Mouse (Mus musculus): Measurements from ENCODE around the gene Rinl. TPM values are rescaled to one million over a fixed set of nuclear protein-coding genes. Genes with fewer than 3 reads are reported as not detected.

Rinl gene
- total RNA-seq (2017), result 57.3 to 157 TPM (median 67.9 TPM) in 3 replicates

DNA sequence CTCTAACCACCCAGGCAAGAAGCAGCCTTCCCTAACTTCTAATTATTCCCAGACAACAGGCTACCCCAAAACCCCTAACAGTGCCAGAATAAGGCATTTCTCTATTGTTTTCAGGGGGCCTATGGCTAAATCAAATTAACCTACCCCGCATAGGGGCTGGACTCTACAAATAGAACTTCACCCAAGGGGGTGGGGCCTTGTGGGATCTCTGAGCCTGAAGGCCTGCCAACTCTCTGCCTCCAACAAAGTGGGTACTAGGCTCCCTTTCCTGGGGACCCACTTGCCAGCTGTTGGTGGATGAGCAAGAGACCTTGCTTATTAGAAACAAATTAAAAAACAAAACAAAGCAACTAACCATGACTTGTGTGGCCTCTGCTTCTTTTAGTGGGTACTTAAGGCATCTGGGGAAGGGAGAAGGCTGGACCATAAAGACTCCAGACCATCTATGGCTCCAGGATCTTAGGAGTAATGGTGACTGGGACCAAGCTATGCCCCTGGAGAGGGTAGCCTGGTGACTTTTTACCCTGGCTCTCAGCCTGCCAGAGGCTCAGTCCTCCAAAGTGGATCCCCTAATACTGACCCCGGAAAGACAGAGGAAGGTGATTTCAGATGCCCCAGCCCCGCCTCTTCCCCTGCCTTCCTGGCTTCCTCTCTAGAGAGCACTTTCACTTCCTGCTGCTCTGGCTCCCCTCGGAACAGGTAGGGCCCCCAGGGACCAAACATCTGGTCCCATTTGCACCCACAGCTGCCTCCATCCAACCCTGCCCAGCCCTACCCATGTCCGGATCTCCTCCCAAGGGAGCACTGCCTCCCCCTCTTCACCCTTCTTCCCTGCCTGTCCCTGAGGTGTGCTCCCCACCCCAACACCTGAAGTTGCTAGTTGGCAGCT is at the start of gene Rinl:
Rinl (plus strand) TSS at position 663 of the 889 bp plus-strand sequence.
- peak; percentile 40 for ATAC-seq (replicated peaks; ENCODE audit: insufficient number of reproducible peaks, low FRiP score, low TSS enrichment, poor library complexity, severe bottlenecking)

DNA sequence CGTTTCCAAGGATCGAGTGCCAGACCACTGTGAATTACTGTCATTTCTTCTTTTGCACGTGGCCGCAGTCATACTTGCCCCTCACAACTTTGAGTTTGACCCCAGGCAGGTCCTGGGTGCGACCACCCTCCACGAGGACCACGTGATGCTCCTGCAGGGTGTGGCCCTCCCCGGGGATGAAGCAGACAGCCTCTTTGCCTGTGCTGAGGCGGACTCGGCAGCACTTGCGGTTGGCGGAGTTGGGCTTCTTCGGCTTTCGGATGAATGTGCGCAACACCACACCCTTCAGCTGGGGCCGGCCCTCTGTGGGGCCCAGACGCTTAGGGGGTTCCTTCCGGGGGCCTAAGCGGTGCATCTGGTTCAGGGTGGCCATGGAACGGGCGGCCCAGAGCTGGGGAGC is 48.9 kb upstream of the Rinl start:
- ATAC-seq (replicated peaks; ENCODE audit: insufficient number of reproducible peaks, low FRiP score, low TSS enrichment, poor library complexity, severe bottlenecking), result no peak

DNA sequence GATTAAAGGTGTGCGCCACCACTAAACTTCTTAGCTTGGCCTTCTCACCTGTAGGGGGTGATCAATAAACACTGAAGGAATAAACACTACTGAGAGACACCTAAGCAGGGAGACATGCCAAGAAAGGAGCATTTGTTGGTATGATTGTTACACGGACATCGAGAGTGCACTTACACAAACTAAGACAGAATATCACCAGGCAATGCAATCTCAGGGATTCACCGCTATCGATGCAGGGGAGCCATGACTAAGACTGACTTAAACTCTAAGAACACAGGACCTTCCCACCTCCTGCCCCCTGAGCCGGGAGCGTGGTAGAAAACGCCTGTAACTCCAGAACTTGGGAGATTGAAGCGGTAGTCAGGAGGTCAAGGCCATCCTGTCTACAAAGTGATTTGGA is 47.8 kb upstream of the Rinl start:
- ATAC-seq (replicated peaks; ENCODE audit: insufficient number of reproducible peaks, low FRiP score, low TSS enrichment, poor library complexity, severe bottlenecking), result no peak

DNA sequence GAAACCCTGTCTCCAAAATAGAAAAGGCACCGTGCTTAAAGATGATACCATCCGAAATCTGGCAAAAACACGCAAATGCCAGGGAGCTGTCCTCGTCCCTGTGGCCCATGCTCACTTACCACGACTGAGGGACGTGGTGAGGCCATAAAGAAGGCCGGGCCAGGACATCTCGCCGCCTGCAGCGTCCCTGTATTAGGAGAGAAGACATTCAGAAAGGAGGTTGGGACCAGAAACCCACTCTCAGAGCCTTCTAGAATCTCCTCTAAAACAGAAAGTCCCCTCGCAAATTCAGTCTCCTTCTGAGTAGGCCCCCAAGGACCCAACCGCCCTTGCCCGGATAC is 47.4 kb upstream of the Rinl start:
- no peak for ATAC-seq (replicated peaks; ENCODE audit: insufficient number of reproducible peaks, low FRiP score, low TSS enrichment, poor library complexity, severe bottlenecking)

- peak; percentile 92 for ATAC-seq (replicated peaks; ENCODE audit: insufficient number of reproducible peaks, low FRiP score, low TSS enrichment, poor library complexity, severe bottlenecking)
Measured at GRCm38 (mm10) chr7:28741709-28742438, 46.9 kb upstream of the Rinl start, which contains the start of the genes Mrps12 and Sars2. Mrps12 (minus strand) TSS chr7:28741820. Sars2 (plus strand) TSS chr7:28741992.

DNA sequence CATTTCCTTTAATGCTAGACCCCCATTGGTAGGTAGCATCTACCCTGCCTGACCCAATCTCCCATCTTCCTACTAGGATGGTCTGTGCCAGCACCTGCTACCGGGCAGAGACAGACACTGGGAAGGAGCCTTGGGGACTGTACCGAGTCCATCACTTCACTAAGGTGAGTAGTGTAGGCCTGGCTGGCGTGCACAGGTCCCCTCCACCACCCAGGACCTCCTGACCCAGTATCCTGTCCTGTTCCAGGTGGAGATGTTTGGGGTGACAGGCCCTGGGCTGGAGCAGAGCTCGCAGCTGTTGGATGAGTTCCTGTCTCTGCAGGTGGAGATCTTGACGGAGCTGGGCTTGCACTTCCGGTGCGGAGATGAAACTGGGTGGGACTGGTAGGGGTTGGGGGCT is 38.8 kb upstream of the Rinl start:
- no peak for ATAC-seq (replicated peaks; ENCODE audit: insufficient number of reproducible peaks, low FRiP score, low TSS enrichment, poor library complexity, severe bottlenecking)

DNA sequence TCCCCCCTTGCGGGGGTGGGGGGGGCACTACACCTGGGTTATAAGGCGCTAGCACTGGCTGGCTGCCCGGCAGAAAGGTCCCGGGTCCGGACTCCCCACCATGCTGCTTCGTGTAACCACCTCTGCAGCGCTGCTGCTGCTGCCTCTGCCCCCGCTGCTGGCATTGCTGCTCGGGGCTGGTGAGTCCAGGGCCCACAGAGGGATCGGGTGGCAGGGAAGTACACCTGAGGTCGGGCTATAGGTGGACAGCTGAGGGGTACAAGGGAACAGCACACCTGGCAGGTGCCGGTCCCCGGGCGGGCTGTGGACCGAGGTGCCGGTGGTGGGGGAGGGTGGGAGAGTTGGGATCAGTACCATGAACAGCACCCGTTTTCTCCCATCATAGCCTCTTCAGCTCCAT is 32.7 kb upstream of the Rinl start, which contains the start of gene Ccer2:
Ccer2 (plus strand) TSS at position 96 of the 400 bp plus-strand sequence.
- ATAC-seq (replicated peaks; ENCODE audit: insufficient number of reproducible peaks, low FRiP score, low TSS enrichment, poor library complexity, severe bottlenecking), result no peak

DNA sequence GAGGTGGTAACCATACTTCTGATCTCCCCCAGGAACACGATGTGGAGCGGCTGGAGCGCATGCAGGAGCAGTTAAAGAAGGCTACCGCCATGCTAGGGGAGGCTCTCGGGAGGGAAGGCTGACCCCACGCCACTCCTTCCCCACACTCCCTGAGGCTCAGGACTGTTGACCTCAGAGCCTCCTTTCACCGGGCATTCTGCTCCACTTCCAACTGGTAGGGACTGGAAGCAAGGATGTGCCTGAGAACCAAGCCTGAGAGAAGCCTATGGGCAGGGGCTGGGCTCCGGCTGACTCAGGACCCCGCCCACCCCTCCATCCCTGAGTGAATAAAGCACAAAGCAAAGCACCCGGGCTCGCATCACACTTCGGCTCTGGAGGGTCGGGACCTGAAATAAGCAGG is 30.1 kb upstream of the Rinl start:
- no peak for ATAC-seq (replicated peaks; ENCODE audit: insufficient number of reproducible peaks, low FRiP score, low TSS enrichment, poor library complexity, severe bottlenecking)

DNA sequence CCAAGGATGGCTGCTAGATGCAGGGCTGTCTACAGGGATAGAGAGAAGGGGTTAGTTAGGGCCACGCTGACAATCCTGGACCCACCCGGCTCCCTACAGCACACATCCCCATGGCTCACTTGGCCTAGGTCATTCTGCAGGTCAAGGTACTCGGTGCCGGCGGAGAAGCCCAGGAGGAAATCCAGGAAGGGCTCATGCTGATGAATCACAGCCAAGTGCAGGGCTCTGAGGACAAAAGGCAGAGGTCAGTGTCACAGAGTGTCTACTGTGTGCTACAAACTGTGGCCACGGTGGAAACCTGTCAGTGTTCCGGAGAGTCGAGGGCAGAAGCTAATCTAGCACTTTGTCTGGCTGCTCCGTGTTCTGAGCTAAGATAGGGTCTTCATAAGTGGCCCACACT is 26.9 kb upstream of the Rinl start:
- no peak for ATAC-seq (replicated peaks; ENCODE audit: insufficient number of reproducible peaks, low FRiP score, low TSS enrichment, poor library complexity, severe bottlenecking)

DNA sequence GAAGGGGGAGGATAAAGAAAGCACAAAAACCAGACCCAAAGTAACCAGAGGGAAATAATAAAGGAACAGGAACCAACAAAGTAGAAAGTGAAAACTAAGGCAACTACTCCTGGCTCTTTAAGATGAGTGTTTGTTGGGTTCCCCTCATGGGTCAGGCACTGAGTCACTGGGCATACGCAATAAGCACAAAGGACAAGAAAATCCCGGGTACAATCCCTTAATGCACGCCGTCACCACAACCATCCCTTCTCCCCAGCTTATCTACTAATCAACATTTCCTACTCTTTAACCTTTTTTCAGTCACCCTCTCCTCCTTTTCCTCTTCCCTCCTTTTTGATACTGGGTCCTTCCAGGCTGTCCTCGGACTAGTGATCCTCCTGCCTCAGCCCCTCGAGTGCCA is 23.6 kb upstream of the Rinl start:
- peak; percentile 27; the same call in 1 of the 2 replicates for ATAC-seq (replicated peaks; ENCODE audit: insufficient number of reproducible peaks, low FRiP score, low TSS enrichment, poor library complexity, severe bottlenecking)

GRCm38 (mm10) chr7:28766173-28766879 is 22.4 kb upstream of the Rinl start, which contains the start of gene Sirt2:
Sirt2 (plus strand) TSS chr7:28766735.
- ATAC-seq (replicated peaks; ENCODE audit: insufficient number of reproducible peaks, low FRiP score, low TSS enrichment, poor library complexity, severe bottlenecking), result peak; percentile 87

GRCm38 (mm10) chr7:28766910-28767309 is 21.9 kb upstream of the Rinl start:
- ATAC-seq (replicated peaks; ENCODE audit: insufficient number of reproducible peaks, low FRiP score, low TSS enrichment, poor library complexity, severe bottlenecking), result no peak

- ATAC-seq (replicated peaks; ENCODE audit: insufficient number of reproducible peaks, low FRiP score, low TSS enrichment, poor library complexity, severe bottlenecking), result no peak
Measured at GRCm38 (mm10) chr7:28767462-28767965, 21.3 kb upstream of the Rinl start, which contains the start of gene Nfkbib. Nfkbib (minus strand) TSS chr7:28767512.

GRCm38 (mm10) chr7:28769414-28769958 is 19.3 kb upstream of the Rinl start:
- ATAC-seq (replicated peaks; ENCODE audit: insufficient number of reproducible peaks, low FRiP score, low TSS enrichment, poor library complexity, severe bottlenecking), result no peak

DNA sequence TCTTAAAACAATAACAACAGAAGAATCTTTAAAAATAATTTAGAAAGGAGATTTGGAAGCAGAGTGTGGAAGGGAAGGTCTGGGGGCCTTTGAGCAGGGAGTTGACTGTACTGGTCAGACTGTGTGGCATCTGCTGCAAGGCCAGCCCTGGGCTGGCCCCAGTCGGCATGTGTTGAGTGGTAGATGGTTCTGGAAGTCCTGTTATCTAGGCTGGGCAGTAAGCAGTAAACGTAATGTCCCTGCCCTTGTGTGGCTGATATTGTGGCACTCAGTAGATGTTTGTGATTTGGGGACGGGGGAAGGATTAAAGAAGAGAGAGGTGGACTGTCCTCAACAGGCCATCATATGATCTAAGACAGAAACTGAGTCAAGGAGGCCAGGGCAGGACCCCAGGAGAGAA is 18.5 kb upstream of the Rinl start:
- ATAC-seq (replicated peaks; ENCODE audit: insufficient number of reproducible peaks, low FRiP score, low TSS enrichment, poor library complexity, severe bottlenecking), result no peak

DNA sequence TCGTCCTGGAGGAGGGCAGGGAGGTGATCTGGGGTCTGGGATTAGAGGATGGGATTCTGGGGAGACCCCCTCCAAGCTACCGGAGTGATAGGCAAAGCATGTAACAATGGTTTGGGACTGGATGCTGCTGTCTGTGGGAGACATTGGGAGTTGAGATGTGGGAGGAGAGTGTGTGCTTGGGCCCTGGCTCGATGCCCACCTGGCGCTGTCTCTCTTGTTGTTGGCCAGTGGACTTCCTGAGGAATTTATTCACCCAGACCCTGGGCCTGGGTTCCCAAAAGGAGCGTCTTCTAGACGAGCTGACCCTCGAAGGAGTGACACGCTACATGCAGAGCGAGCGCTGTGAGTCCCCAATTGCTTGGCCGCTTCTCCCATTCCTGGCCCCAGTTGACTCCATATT is 16.9 kb upstream of the Rinl start:
- no peak for ATAC-seq (replicated peaks; ENCODE audit: insufficient number of reproducible peaks, low FRiP score, low TSS enrichment, poor library complexity, severe bottlenecking)

DNA sequence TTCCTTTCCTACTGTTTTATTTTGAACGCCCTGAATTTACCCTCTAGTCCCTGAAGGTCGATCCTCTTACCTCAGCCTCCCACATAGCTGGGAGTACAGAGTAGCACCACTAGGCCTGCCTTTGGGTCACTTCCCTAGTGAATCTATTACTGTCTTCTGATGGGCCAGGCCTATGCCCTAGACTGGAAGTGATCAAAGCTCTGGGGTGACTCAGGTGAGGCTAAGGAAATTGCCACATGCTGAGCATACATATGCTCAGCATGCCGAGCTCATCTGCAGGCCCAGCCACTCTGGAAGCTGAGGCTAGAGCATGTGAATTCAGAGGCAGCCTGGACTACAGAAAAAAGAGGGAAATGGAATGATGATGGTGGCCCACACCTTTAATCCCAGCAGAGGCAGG is 15.6 kb upstream of the Rinl start:
- no peak for ATAC-seq (replicated peaks; ENCODE audit: insufficient number of reproducible peaks, low FRiP score, low TSS enrichment, poor library complexity, severe bottlenecking)

DNA sequence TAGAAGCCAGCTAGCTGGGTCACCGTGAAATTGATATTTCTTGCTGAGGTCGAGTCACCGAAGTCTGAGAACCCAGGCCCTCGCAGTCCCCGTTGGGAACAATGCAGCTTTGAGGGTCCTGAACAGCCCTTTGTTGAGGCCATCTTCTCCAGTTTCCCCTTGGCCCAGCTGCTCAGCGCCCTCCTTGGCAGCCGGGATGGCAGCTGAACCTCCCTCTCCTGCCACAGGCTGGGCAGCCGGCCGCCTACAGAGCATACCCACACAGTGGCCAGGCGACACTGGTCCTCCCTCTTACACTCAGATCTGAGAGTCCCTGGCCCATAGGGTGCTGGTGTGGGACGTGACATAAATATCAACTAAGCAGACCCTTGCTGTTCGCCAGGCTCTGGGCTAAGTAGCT is 14.6 kb upstream of the Rinl start:
- ATAC-seq (replicated peaks; ENCODE audit: insufficient number of reproducible peaks, low FRiP score, low TSS enrichment, poor library complexity, severe bottlenecking), result no peak

- ATAC-seq (replicated peaks; ENCODE audit: insufficient number of reproducible peaks, low FRiP score, low TSS enrichment, poor library complexity, severe bottlenecking), result no peak
Measured at GRCm38 (mm10) chr7:28775129-28775528, 13.6 kb upstream of the Rinl start.
